Mouse (Mus musculus): ENCODE data around the gene Gpd1.
"Not testable (repeated sequence)": the region's sequence is repeated elsewhere in the genome, so short reads cannot be mapped to it uniquely, and the experiment has no call there.

Gpd1 gene

DNA sequence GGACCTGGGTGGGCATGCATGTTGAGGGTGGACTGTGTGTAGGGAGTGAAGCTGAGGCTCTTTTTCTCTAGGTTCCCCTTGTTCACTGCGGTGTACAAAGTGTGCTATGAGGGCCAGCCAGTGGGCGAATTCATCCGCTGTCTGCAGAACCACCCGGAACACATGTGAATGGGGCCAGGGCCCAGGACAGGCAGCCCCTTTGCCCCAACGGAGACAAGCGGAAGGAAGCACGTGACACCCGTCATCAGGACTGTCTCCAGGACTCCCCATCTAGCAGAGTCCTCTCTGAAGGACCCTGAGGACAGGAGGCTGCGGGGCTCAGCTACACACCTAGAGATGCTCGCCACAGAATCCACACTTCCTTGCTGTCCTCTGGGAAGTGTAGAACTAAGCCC is 5.8 kb downstream of the Gpd1 start:
- DNase-seq, result no peak

DNA sequence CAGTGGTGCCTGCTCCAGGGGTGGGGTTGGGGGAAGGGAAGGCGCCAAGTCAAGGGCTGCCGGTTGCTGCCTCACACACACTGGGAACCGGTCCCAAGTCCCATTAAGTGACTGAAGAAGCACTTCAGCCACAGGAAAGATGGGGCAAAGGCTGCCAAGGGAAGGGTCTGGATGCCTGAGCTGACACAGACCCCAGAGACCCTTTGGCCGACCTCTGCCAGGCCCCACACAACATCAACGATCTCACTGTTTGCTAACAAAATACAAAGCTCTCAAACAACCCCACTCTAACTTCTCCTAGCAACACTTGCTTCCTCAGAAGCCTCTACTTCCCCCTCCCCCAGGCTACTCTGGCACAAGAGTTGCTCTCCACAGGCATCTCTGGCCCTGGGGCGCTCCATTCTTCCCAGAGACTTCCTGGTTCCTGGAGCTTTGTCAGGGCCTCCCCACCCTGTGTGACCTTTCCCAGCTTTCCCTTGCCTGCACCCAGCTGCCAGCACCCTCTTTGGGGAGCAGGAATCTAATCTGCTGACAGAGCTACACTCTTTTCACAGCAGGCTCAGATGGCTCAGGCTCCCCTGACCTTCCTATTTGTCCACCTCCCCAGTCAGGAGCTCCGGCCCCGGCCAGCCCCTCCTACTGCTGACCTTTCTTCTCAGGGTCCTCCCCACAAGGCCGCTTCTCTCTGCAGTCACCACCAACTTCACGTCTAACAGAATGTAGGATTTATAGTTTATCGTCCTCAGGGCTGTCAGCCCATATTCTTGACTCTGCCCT is 6.4 kb downstream of the Gpd1 start:
- peak; percentile 48 for DNase-seq

DNA sequence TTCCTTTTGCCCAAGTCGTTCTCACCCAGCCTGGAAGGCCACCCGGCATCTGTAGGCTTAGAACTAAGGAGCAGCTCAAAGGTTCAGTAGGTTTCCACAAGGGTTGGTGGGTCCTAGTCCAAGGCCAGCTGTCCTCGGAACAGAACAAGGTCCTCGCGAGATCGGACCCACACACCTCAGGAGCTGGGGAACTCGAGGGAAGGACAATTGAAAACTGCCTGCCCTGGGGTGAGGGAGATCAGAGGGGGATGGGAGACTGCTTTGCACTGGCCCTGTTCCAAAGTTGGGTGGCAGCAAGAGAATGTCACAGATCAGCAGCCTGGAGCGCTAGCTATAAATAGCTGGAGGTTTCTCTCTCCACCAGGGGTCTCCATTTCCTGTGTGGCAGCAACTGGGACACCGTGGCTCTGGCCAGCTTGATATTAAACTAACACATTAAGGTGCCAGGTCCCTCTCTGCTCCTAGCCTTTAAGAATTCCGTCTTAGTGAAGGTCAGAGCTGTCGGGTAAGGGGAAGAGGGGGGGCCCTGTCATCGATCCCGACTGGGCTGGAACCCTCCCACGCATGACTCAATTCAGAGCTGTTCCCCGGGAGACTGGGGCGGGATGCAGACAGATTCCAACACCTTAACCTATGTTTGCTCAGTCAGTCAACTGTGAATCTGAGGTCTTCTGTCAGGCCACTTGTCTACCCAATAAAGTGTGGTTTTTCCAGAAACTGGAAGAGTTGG is 7.1 kb downstream of the Gpd1 start:
- DNase-seq, result peak; percentile 64

DNA sequence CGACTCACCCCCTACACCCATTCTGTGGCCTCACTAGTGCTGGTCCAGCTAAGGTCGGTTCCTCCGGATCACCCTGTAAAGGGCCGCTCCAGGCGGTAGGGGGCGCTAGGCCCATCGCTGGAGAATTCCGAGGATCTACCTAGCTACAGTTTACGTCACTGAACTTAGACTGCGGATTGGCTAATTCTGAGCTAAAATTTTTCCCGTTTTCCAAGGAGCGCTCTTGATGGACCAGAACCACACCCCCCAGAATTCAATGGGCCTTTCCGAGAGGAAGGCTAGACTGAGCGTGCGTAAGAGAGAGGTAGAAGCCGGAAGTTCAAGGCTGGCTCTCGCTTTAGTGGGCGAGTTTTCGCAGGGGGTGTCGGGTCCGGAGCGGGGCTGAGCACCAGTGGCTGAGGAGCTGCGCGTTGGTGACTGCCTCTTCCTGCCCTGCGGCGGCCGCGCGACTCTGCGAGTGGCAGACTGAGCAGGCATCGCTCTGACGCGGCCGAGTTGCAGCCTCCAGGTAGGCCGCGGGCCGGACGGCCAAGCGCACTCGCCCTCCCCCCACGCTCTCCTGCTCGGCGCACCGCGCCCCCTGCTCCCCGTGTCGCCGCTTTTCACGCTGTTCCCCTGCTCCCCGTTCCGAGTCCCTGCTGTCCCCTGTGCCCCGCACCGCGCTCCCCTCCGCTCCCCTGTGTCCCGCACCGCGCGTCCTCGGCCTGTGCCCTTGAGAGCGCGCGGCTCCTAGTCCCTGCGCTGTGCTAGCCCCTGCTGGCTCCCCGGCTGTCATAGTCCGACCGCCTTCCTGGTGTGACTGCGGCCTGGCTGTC is 8.2 kb downstream of the Gpd1 start, which contains the start of gene Cox14:
Gene Cox14 (plus strand): TSS at position 278 of the 815 bp plus-strand sequence.
- peak; percentile 92 for DNase-seq

DNA sequence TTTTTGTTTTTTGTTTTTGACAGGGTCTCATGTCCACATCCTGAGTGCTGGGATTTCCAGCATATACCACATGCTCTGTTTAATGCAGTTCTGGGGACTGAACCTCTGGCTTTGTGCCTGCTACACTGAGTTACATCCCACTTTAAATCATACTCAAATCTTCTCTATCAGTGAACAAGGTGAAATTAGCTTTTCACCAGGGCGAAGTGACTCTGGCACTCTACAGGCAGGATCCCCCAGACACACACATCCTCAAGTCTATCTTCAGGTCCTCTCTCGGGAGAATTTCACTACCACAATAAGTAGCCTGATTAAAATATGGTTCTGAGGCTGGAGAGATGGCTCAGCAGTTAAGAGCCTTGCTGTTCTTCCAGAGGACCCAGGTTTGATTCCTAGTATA is 9.2 kb downstream of the Gpd1 start:
- no peak for DNase-seq

DNA sequence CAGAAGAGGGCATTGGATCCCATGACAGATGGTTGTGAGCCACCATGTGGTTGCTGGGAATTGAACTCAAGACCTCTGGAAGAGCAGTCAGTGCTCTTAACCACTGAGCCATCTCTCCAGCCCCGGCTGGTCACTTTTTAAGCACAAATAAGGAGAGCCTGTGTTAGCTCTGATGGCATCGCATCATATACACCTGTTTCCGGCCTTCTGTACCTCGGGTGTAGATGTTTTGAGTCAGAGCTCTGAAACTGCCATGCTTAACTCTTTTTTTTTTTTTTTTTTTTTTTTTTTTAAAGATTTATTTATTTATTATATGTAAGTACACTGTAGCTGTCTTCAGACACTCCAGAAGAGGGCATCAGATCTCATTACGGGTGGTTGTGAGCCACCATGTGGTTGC is 9.7 kb downstream of the Gpd1 start:
- DNase-seq, result not testable (repeated sequence)

DNA sequence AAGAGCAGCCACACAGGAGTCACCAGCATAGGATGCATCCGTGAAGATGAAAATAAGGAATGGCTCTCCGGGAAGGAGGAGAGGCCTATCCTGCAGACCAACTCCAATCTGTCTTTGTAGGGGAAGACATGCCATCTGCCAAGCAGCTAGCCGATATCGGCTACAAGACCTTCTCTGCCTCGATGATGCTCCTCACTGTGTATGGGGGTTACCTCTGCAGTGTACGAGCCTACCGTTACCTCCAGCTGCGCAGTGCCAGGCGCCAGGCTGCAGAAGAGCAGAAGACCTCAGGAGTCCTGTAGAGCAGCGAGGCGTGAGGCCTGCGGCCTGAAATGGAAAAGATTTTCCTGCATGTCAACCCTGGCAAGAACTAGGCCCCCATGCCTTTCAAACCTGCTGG is 10.2 kb downstream of the Gpd1 start:
- DNase-seq, result no peak

DNA sequence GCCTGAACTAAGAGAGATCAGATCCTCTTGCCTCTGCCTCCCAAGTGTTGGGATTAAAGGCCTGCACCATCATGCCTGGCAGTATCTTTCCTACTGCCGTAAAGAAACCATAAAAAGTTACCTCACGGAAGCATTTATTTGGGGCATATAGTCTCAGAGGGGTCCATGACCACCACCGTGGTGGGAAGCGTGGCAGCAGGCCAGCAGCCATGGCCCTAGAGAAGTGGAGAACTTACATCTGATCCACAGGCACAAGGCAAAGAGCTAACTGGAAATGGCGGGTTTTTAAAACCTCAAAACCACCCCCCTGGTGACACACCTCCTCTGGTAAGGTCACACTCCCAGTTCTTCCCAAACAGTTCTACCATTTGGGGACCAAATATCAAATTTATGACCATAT is 10.9 kb downstream of the Gpd1 start:
- no peak for DNase-seq

DNA sequence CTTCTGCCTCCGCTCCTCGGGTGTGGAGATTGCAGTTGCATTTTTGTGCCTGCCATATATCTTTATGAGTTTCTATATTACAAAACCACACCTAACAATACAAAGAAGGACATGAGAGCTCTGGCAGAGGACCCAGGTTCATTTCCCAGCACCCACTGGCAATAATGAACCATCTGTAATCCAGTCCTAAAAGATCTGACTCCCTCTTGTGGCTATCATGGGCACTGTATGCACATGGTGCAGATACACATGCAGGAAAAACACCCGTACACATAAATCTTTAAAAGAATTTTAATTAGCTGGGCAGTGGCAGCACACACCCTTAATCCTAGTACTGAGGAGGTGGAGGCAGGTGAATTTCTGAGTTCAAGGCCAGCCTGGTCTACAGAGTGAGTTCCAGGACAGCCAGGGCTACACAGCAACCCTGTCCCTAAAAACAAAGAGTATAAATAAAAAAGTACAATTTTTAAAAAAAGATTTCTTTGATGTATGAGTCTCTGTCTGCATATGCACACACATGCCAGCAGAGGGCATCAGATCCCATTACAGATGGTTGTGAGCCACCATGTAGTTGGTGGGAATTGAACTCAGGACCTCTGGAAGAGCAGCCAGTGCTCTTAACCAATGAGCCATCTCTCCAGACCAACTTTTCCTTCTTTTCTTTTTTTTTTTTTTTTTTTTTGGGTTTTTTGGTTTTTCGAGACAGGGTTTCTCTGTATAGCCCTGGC is 11.9 kb downstream of the Gpd1 start:
- no peak for DNase-seq

DNA sequence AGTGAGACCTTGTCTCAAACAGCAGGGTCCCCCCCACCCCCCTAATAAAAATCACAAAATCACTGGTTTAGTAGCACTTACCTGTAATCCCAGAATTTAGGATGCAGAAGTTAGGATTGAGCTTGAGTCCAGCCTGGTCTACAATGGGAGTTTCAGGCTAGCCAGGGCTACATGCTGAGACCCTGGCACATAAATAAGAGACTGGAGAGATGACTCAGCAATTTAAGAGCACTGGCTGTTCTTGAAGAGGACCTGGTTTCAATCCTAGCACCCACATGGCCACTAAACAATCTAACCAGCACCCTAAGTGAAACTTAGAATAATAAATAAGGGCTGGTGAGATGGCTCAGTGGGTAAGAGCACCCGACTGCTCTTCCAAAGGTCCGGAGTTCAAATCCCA is 13.9 kb downstream of the Gpd1 start:
- no peak for DNase-seq

DNA sequence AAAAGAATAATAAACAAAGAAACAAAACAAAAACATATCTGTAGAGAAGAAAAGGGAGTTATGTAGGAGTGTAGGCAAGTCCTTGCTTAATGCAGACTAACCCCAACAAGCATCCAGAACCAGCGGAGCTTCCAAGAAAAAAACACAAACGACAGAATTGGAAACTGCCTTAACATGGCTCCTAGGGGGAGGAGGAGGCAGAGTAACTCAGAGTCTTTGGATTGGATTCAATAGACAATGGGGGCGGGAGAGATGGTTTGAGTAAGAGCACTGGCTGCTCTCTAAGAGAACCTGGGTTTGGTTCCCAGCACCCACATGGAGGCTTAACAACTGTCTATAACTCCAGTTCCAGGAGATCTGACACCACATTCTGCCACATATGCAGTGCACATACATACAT is 14.4 kb downstream of the Gpd1 start:
- DNase-seq, result no peak

DNA sequence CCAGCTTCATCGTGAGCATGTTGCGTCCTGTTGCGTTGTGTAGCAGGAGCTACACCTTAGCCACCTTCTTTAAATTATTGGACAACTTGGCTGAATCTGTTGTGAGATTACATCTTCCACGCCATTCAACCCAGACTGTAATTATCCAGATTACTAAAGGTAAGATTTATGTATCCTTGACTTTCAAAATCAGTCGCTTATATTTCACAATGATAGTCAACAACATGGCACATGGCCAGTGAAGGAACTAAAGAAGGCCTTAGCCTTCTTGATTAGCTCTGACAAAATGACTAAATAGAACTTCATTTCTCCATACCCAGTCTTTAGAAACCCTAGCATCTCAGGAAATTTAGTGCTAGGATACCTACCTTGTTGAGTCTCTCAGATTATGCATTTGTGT is 15.9 kb downstream of the Gpd1 start:
- no peak for DNase-seq

DNA sequence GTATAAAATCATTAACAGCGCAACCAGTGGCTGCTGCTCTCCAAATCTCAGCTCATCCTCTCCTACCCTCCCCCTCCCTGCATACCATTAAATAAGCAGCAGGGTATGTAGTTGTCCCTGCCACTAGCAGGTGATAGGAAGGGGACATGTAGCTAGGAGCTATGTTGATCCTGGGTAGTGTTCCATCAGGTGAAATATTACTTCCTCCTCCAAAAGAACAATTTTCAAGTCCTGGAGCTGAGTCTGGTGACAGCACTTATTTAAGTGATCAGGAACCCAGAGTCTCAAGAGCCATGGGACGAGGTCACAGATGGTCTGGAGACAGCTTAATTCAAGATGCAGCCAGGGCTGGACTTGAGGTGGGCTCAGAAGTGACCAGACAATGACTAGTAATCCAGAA is 18.3 kb downstream of the Gpd1 start:
- peak; percentile 100 for DNase-seq

DNA sequence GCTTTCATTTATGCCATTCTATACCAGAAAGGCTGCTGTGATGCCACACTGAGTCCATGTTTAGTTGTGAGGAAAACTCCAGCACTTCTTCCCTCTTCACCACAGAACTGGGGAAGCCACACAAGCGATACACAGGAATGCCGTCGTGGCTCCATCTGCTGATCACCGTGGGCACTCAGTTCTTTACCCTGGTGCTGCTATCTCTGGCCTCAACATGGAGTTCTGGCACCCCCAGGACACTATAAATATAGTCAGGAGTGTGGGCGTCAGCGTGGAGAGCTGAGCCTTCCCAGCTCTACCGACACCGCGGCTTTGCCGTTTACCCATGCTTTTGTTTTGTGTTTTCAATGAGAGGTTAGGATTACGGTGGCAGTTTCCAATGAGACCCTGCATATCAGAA is 19.4 kb downstream of the Gpd1 start:
- DNase-seq, result peak; percentile 13

DNA sequence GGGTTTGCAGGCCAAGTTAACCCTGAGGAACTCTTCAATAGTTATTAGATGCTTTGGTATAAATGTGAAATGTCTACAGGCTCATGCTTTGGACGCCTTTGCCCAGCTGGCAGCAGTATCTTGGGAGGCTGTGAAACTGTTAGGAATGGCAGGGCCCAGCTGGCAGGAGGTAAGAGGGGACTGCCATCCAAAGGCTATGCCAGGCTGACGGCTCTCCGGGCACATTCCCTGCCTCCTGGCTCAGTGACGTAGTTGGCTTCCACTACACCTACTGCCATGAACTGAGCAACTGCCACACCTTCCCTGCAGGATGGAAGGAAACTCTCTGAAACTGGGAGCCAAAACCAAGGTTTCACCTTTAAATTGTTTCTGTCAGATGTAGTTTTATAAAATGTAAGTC is 22.9 kb downstream of the Gpd1 start:
- DNase-seq, result no peak

DNA sequence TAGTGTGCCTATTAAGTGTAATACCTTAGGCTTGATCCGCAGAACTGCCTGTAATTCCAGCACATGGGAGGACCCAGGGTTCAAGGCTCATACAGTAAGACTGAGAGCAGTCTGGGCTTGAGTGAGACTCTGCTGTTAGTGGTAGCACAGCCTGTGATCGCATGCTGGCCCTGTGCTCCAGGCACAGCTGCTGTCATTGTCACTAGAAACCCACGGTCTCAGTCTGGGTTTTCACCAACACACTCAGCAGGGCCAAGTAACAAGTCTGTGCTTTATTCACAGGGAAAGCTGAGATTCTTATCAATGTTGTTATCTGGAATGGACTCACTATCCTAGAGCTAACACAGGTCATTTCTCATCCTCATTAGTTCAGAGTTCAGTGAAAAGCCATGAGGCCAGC is 36.9 kb downstream of the Gpd1 start:
- no peak for DNase-seq

DNA sequence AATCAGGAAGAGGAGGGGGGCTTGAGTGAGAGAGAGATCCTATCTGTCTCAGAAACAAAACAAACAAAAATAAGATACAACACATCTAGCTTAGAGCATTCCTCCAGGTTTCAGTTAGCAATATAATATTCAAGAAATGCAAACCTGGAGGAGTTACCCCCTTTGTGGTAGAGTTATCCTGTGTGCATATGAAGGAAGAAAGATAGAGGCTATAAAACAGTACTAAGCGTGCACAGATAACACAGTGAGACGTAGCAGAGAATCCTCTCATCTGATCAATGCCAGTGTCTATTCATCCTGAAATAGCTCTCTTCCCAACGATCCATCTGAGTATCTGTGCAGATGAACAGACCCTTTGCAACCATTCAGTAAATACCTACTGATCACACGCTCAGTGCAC is 50.2 kb downstream of the Gpd1 start:
- no peak for DNase-seq

DNA sequence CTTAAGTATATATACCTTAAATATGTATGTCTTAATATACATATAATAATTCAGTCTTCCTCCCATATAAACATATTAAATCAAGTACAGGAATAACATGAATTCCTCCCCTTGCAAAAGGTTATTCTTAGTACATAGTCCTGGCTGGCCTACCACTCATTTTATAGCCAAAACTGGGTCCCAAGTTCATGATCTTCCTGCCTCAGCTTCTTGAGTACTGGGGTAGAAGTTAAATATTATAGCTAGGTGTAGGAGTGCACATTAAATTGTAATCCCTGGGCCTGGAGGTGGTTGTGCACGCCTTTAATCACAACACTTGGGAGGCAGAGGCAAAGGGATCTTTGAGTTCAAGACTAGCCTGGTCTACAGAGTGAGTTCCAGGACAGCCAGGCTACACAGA is 51.4 kb downstream of the Gpd1 start:
- no peak for DNase-seq

DNA sequence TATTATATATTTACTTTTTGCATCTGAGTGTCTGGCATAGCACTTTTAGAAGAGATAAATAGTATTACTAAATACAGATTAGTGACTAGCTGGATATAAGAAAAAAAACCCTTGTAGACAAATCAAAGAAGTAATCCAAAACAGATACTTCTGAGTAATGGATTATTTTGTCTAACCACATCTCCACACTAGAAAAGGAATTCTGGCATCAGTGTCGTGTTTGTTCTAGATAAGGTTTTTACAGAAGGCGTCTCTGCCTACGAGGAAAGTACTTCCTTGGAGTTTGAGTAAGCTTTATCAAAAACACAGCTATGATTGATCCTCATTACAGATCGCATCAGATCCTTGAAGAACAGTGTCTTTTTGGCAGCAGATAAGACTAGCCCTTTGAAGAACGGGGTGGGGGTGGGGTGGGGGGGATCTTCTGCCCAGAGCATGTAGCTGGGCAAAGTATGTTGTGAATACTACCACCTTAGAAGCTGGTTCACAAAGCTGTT is 53.7 kb downstream of the Gpd1 start:
- no peak for DNase-seq

DNA sequence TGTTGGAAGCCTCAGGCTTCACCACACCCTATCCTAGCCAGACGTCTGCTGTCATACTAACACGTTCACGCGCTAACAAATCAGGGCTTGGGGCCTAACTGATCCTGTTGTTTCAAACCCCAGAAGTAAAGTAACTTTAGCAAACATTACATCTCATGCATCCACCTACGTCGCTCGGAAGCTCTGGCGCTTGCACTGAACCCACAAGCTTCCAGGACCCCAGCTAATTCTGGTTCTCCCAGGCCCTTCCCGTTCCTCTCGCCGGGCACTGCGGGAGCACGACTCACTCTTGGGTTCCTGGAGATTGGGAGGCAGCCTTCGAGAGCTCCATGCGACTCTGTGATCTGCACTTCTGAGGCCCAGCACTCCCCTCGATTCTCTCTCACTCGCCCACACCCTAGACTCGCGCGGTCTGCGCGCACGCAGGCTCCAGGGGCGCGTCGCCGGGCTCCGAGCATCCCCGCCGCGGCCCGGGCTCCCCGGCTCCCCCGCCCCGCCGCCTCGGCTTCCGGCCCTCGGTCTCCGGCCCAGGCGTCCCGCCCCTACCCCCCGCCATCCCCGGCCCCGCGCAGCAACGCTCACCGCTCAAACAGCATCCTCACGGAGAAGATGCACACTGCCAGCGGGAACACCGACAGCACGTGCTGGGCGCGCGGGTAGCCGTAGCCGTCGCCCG is 54.4 kb downstream of the Gpd1 start:
- DNase-seq, result peak; percentile 67

DNA sequence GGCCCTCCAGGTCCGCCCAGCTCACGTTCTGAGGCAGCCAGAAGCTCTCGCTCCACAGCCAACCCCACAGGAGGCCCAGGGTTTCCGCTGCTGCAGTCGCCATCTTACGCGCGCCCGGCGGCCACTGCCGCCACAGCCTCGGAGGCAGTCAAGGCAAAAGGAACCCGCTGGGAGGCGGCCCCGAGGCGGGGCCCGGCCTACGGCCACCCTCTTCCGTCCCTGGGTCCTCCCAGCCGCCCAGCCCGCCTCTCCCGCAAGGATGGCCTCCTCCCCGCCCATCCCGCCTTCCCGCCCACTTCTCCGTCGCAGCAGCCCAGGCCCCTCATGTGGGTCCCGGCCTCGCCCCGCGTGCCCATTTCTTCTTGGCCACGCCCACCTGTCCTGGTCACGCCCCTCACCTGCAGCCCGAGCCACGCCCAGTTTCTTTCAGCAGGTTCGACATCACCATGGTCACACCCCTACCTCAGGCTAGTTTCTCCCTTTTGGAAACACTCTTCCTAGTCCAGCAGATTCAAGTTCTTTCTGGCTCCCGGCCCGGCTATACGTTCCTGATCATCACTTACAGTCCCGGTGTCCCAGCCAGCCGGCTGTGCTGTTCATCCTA is 55.1 kb downstream of the Gpd1 start:
- peak; percentile 85 for DNase-seq

DNA sequence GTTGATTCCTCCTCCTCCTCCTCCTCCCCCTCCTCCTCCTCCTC is 55.4 kb downstream of the Gpd1 start, which contains the start of gene Cers5:
Gene Cers5 (minus strand): TSS at position 5 of the 44 bp plus-strand sequence.
- not testable (repeated sequence) for DNase-seq

All from right cerebral cortex, postnatal 25 days (tissue).